Mouse (Mus musculus) spleen, postnatal 14 days (tissue): ENCODE measurements at regions not wholly inside any gene's neighbourhood (a gene's known extent, or its start where the extent isn't known, plus 50 kb on each side); places are given as distances from the start of the nearest gene placed in this dataset.

Experiments used
- DNase-seq, 2 experiments: peaks; one replicate each; pipeline ENCODE4 v3.0.0; 2021 to 2022; ENCODE audit warnings: low spot score in 2 of 2

DNA sequence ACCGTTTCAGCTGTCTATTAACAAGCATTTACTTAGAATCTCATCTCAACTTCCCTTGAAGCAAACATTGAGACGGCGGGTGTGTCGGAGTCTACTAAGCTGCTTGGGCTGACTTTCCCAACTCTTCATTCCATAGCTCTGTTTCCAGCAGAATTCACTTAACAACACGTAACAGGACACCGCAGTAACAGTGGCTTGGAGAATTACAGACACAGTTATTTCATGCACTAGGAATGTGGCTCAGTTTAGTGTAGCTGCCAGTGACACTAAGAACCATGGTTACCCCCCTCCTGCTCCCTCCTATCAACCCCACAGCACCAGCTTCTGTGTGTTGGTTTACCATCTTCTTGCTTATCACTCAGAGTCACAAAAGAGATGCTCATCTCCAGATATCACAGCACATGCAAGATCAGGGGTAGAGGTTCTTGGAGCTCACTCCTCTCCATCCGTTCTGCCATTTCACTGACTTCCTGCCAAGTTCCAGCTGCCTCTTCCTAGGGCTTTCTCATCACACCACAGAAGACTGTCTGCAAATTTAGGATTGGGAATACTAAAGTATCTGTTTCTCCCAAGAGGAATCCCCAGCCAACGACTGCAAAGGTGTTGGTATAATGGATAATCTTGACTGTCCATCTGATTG is 90.7 kb downstream of the Banf2 start:
- DNase-seq: no peak

DNA sequence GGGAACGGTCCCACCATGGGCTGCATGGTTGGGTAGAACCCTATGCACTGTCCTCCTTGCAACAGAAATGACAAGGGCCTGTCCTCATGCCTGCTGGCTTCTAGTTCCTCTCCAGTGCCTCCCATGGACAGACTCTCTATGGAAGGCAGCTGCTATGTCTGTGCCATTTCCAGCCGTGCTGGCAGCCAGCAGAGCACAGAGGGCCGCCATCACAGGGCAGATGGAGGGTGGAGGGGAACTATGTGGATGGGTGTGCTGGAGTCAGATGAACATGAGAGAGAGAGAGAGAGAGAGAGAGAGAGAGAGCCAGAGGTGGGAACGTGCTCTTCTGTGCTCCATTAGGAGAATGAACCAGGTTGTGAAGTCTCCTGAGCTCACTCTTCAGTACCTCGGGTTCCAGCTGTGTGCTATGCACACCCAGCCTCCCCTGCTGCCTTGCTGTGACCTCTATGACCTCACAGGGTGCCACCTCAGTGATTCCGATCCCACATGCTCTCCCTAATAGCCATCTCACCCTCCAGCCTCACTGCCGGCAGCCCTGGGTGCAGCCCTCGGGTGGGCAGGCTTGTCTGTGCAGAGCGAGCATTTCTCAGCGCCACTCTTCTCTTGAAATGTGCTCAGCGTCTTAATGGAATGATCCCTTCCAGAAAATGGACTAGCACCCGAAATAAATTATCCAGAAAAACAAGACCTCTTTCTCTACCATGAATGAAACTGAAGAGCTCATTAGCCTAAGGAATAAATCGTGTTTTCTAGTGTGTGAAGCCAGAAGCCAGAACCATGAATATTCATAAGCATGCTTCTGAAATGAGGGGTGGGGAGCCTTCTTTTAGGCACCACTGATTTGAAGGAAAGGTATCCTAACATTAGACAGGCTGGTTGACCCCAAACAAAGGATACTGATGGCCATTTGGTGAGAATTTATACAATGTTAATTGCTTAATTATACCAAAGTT is 94.5 kb downstream of the Banf2 start:
- no peak for DNase-seq

DNA sequence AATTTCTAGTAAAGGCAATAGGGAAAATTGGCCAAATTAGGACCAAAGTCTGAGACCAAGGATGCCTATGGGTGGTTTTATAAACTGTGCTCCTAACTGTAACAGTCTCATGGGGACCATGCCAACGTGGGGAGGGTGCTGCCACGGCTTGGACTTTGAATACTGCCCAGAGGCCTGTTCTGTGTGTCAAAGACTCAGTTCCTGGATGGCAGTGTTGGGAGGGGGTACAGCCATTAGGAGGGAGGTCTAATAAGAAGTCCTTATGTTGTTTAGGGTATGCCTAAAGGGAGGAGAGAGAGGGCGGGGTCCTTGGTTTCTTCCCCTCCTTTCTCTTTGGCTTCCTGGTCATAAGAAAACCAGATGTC is 95.2 kb downstream of the Banf2 start:
- no peak for DNase-seq

DNA sequence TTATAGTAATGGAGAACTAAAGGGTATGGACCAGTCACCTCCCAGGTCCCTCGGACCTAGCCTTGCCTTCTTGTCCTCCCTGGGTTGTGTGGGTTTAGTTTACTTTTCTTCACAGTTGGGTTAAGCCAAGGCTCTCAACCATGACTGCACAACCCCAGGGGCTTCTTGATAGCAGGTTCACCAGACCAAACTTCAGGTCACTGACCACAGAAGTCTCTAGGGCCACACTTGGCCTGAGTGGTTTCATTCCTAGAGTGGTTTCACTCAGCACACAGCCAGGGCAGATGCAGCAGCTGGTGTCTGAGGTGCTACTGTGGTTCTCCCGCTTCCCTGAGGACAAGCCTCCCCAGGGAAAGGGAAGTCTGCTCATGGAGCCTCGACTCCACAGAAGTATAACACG is 95.7 kb downstream of the Banf2 start:
- no peak for DNase-seq

DNA sequence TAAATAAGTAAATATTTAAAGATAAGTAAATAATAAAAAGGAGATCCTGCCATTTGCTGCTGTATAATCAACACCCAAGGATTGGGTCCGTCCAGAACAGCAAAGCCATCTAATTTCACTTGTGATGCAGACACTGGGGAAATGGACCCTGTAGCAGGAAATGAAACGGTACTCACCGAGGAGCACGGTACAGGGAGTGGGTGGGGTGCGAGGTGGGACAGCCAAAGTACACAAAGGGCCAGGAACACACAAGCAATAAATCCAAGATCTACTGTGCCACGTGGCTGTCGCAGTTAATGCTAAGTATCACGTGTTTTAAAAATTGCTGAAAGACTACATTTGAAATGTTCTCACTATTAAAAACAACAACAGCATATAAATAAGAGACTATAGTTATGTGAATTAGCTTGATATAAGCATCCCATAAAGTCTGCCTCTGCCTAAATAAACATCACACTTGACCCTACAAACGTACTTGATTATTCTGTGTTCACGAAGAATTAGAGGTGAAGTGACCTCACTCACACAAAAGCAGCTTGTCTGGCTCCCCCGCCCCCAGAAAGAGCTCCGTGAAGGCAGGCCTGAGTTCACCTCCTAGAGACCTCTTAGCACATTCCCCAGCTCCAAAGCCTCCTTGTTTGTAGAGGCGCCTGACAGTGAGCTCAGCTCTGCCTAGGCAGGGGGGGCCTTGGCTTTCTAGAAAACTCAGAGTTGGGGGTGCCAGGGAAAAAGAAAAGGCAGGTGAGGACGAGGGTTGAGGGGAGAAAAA is 101.1 kb downstream of the Banf2 start:
- DNase-seq: no peak

DNA sequence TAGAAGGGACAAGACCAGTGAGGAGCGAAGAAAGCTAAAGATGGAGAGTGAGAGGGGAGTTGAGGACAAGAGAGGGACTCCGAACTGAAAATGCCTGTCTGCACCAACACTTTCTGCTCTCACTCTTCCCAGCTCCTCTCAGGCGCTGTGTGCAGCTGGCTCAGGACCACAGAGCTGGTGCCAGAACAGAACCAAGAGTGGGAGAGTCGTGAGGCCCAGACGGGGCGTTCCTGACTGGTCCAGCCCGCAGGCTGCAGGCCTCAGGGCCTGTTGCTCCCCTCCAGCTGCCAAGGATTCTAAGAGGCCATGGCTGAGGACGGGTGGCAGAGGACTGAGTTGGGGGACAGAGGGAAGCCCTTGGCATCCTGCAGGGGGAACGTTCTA is 101.7 kb downstream of the Banf2 start:
- no peak for DNase-seq

DNA sequence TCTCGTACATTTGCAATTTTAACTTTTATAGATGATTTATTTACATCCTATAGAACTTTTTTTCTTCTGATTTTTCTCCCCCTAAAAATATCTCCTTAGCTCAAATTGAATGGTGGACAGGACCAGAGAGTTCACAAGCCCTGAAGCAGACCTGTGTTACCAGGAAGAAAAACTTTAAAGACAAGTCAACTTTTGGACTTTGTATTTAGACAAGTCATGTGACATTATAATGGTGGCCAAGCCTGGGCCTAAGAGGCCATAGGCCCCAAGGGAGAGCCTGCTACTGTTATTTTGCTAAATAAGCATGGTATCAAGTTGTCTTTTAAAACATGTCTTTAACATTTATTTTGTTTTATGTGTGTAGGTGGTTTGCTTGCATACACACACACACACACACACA is 102.7 kb downstream of the Banf2 start:
- no peak for DNase-seq

DNA sequence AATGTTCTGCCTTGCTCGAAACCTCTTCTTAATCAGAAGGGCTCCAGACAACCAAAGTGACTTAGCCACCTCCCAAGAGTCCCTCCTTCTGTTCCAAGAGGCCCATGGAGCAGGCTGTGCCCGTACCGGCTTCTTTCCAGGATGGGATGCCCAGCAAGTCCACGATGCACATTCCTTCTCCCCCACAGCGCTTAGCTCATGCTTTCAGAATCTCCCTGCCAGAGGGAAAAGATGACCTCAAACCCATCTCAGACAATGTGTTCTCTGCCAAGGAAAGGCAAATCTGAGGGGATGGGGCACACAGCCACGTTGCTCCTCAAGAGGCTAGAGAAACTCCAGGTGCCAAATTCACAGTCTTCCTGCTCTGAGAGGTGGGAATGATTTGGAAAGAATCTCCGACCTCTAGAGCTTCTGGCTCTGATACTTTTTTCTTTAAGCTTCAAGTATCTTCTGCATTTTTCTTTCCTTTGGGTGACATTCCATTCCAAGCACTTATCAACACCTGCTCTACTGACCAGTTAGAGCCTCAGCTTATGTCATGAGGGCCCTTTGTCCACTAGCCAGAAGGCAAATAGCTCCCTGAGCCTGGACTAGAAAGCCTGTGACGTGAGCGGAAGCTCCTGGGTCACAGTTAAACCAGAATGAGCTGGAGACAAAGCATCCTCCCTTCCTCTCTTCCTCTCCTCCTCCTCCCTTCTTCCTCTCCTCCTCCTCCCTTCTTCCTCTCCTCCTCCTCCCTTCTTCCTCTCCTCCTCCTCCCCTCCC is 110.9 kb downstream of the Banf2 start:
- DNase-seq: no peak

DNA sequence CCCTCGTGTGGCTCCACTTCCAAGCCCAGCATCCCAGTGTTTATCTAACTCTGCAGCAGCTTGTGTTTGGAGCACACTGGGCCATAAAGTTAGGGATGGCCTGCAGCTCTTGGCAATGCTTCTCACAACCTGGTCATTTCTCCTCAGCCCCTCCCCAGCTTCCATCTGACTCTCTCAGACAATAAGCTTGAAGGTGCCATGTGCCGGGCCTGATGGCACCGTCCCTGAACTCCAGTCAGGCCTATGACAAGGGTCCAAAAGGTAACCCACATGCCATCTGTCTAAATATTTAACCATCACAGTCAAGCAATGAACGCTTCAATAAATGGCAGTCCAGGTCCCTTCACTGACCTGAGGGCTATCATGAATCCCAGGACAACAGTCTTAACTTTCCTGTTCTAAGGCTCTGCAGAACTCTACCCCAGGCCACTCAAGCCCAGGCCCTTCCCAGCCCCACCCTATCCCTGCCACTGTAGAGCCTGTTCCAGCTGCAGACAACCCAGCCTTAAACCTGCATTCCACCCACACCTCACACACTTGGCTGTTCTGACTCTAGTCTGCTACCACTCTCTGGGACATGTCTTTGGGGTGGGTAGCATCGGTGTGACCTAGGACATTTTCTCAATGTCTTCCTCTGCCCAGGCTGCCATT is 111.8 kb downstream of the Banf2 start:
- no peak for DNase-seq

DNA sequence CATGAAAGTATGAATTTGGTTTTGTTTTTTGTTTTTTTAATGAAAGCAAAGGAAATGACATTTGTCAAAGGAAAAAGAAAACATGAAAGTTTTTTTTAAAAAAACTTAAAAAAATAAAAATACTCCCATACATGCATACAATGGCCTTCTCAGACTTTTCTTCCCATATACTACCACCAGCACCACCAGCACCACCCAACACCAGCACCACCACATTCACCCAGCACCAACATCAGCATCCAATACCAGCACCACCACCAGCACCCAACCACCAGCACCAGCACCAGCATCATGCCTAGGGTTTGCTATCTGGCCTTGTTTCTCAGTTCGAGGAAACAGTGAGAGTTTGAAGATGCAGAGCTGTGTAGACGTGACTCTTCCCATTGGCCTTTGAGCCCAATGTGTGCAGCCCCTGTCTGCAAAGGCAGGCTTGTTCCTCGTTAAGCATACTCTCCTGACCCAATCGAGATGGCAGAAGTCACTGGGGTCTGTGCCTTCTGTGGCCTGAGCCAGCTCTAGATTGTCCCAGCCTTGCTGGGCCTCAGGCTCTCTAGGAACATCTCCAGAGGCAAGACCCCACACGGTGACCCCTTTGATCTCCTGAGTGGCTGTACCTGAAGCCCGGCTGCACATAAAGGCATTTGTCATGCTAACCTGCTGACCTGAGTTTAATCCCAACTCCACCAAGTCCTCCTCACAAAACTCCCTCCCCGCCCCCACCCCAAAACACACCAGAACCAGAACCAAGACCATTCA is 113.8 kb upstream of the Mgme1 start:
- DNase-seq: no peak

DNA sequence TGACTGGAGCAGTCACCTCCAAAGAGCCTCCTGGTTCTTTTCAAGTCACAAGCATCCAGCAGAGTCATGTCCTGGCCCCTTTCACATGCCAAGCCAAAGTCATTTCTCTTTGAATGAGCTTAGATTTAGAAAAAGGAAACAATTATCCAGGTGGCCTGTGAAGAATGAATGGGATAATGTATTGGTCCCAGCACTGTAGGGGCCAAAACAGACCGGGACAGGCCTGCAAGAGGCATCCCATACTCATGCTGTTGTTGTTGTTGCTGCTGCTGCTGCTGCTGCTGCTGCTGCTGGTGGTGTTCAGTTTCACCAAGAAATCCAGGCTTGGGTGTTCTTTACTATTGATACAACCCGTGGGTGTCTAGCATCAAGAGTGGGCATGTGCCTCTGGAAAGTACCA is 113.1 kb upstream of the Mgme1 start:
- no peak for DNase-seq

DNA sequence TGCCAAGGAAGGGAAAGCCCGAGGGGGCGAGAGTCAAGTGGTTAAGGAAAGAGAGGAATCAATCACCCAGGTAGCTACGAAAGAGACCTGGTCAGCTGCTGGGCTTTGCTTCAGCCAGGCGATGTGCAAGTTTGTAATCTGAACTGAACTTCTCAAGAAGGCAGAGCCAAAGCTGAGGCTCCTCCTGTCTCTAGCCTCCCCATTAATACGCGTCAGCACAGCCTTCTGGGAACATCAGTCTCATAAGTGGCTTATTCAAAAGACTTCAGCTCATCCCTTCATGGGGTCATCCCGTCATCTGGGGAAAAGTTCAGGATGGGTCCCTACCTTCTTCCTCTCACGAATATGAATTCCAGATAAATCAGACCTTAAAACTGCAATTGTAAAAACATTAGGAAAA is 112.2 kb upstream of the Mgme1 start:
- no peak for DNase-seq

DNA sequence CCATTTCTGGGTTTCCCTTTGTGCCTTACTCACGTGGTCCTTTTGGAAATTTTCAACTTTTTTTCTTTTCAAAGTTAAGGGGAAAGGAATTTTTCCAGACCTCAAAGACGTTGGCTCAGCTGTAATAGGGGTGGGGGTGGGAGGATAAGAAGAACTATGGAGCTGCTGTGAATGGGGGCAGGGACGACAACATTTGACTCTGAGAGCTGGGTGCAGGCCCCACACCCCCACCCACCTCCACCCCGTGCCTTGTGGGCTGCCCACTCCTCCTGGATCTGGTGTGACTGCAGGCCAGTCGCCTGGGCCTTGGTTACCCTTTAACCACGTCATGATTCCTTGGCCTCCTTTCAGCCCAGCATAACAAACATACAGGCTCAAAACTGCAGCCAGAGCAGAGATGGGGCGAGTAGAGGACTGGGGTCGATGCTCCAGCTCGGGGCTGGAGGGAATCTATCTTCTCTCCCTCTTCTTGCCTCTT is 110.6 kb upstream of the Mgme1 start:
- DNase-seq: no peak

DNA sequence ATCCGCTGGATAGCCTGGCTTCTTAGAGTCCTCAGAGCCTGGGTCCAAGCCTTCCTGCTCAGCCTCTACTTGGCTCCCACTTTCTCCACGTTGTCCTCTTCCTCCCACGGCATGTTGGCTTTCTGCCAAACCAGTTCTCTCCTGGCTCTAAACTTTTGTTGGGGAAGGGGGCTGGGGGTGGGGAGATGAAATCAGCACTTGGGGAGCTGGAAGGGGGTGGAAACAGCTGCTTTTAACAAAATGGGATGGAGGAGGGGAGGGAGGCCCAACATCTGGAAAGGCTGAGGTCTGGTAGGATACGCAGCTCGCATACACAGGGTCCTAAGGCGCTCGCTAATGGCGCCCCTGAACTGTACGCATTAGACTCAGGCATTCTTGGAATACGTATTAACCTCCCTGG is 110.0 kb upstream of the Mgme1 start:
- DNase-seq: no peak

DNA sequence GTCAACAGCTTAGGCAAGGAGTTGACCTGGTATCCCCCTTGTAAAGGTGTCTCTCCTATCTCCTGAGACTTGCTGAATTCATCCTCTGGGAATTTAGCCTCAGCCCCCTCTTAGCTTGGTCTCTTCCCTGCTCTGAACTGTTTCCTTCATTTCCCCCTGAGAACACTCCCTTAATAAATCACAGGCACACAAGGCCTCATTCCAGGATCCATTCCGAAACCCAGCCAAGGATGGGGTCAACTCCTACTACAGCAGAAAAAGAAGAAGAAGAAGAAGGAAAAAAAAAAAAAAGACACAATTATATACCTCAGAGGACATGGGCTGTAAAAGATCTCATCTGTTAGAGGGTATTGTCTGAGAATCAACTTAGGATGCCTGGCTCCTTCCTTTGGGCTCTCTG is 108.6 kb upstream of the Mgme1 start:
- no peak for DNase-seq

DNA sequence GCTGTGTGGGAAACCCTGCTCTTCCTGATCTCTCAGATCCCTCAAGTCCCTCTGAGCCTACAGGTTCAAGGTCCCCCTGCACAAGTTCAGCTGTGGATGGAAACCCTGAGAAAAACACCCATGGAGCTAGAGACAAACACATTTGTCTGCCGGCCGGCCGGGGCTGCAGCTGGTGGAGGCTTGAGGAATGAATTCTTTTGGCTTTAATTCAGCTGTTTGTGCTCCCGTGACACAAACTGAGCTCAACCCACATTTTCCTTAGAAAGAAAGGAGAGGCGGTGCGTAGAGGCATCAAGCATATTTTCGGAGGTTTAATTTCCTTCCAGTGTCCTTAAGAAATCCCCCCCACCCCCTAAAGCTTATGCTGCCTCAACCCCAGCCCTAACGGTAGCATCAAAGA is 106.4 kb upstream of the Mgme1 start:
- DNase-seq: no peak

DNA sequence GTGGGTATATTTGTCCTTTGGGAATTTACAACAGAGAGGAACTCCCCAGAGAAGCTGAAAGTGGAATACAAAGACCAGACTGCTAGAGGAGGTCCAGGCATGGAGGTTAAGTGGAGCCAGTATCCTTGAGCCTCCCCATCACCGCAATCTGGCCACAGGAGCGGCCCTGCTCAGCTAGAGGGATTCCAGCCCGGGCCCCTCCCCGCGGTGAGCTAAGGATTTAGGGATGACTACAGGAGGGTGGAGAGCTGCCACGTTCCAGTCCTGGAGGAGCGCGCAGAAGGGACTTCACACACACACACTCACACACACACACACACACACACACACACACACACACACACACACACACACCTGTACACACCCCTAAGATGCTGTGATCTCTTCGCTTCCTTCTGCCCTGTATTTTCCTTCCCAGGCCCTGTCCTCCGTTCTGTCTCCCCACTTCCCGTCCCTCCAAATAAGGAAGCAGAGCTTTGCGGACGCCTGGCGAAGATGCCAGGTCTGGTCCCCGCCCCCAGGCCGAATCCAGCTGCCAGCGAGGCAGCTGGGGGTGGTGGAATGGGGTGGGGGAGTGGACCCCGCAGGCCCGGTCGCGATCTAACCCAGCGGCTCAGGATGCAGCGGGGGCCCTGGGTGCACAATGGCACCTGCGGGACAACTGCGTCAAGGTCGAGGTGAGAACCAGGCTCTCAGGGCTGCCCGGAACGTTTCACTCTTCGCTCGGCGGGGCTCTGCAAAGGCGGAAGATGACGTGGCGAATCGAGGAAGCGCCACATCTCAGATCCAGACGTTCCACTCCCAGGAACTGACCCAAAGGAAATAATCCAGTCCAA is 105.3 kb upstream of the Mgme1 start:
- peak in 1 of 2 experiments; percentile 31 for DNase-seq

DNA sequence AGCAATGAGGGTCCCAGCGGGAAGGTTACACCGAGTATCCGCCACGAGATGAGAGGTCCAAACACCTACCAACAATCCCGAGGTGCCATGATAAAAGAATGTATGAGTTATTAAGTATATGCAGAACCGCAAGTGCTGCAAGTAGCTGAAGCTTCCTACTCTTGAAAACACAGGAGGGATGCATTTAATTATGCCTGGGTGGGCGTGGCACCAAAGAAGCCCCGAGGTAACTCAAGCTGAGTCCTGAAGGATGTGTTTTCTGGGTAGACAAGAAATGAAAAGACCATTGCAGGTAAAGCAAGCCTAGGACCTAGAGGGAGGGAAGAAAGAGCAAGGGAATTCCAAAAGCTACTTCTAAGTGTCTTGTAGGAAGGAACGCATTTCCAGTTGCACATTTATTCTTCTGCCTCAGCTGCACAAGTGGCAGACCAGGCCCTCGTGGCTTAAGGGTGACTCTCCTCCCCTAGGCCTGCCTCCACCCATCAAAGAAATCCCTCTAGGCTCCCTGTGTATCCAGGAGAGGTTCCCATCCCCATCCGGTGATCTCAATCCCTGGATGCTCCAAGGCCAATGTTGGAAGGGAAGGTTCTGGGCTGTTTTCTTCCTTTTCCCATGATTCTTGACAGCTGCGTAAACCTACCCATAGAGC is 104.2 kb upstream of the Mgme1 start:
- no peak for DNase-seq

DNA sequence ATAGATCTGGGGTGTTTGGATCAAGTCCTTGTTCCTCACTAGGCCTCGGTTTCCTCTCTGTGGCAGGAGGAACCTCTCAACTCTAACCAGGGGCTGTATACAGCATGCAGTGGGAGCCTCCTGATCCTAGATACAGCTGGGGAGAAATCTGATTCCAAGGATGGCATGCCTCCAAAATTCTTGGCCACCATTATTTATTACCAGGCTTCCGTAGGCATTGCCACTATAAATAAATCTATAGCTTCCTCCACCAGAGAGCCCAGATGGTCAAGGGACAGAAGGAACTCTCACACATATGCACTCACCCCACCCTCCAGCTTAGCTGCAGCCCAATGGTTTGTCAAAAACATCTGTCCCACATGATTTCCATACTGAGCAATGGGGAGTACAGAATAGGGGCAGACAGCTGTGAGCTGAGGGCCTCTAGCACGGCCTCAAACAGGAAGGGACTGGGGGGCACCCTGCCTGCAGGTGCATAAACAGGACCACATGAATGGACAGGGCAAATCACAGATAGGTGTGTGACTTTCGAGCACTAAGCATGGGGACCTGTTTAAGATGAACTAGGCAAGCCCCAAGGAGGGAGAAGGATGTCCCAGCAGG is 100.8 kb upstream of the Mgme1 start:
- no peak for DNase-seq
